8 mouse cellular contexts compared by ENCODE assay signal in the genomic region with DNA sequence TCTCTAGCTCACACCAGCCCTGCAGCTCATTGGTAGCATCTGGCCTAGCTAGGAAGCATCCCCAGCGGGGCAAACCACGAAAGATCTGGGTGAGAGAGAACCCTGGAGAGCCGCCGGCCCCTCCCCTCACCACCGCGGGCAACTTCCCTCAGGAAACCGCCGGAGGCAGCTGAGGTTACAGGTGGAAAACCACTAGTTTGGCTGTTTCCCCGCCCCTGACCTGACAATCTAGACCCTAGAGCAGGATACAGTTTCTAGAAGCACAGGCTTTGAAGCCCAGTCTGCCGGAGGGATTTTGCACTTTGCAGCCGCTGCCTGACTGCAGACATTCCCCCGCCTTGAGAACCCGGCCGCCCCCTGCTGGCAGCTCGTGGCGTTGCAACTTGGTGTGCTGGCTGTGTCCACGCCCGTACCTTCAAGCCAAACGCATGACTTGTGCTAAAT. TPM values are rescaled to one million over a fixed set of nuclear protein-coding genes. Genes with fewer than 3 reads are reported as not detected.
DNase-seq lines count a peak whose midpoint lies in the region; ATAC-seq lines count a peak whose summit lies in the region.

No protein-coding gene starts in this region.

- H3K9ac ChIP-seq in heart, embryonic 13.5 days: peak overlapping the region; percentile 83
- peak overlapping the region; percentile 53 for H3K9ac ChIP-seq in liver, embryonic 12.5 days

- peak; percentile 85 for DNase-seq in CD4-positive helper T cell, adult 2 months (ENCODE audit: low read depth, low spot score)
- peak; percentile 96 for DNase-seq in kidney, postnatal 10 days
- DNase-seq in naive thymus-derived CD4-positive, alpha-beta T cell, adult 2 months (ENCODE audit: low read depth): peak; percentile 92
- peak; percentile 90 for DNase-seq in splenic B cell, adult 2 months (ENCODE audit: low read depth, low spot score)

- H3K9me3 ChIP-seq in heart, embryonic 13.5 days: no peaks in the 10 kb centered on the region
- H3K9me3 ChIP-seq in liver, embryonic 12.5 days (replicated peaks): no peaks in the 10 kb centered on the region

- peak overlapping the region; percentile 53 for H3K4me3 ChIP-seq in brown adipose tissue, adult 24 weeks (ENCODE audit: insufficient read depth, low read depth, low read length)
- H3K4me3 ChIP-seq in heart, embryonic 13.5 days: peak overlapping the region; percentile 52
- peak overlapping the region; percentile 42 for H3K4me3 ChIP-seq in liver, embryonic 12.5 days

- peak overlapping the region; percentile 79 for H3K4me2 ChIP-seq in heart, embryonic 13.5 days
- H3K4me2 ChIP-seq in liver, embryonic 12.5 days: peak overlapping the region; percentile 71

- peak; percentile 76 for ATAC-seq in erythroid progenitor cell, adult 5-6 weeks (replicated peaks; ENCODE audit: low FRiP score, poor library complexity, severe bottlenecking)
- 0 out of 2 replicates have a peak, but pooled peaks have one; percentile 5 for ATAC-seq in heart, embryonic 13.5 days (ENCODE audit: extremely low read depth, insufficient number of reproducible peaks, low FRiP score, low TSS enrichment)
- peak; percentile 25; the same call in 1 of the 2 replicates for ATAC-seq in liver, embryonic 12.5 days

- peaks cover 20% of the 10 kb centered on the region for H3K27me3 ChIP-seq in heart, embryonic 13.5 days (replicated peaks)
- H3K27me3 ChIP-seq in liver, embryonic 12.5 days (replicated peaks): peaks cover 37% of the 10 kb centered on the region
- H3K27me3 ChIP-seq in splenic B cell, adult 2 months (ENCODE audit: control insufficient read depth, insufficient read depth, low read length, poor library complexity, severe bottlenecking): no peaks in the 10 kb centered on the region

- no peaks in the 10 kb centered on the region for H3K4me1 ChIP-seq in brown adipose tissue, adult 24 weeks (ENCODE audit: control insufficient read depth, insufficient read depth, insufficient read length, low read length)
- H3K4me1 ChIP-seq in heart, embryonic 13.5 days: peaks cover 3% of the 10 kb centered on the region
- H3K4me1 ChIP-seq in liver, embryonic 12.5 days: peaks cover 19% of the 10 kb centered on the region

- H3K36me3 ChIP-seq in heart, embryonic 13.5 days: no peaks in the 10 kb centered on the region
- no peaks in the 10 kb centered on the region for H3K36me3 ChIP-seq in liver, embryonic 12.5 days
- no peaks in the 10 kb centered on the region for H3K36me3 ChIP-seq in splenic B cell, adult 2 months (ENCODE audit: control insufficient read depth, insufficient read depth, low read length, poor library complexity, severe bottlenecking)

- WGBS in heart, embryonic 13.5 days: 2% methylated on average over 19 of the region's 19 CpGs
- under 1% methylated on average over 19 of the region's 19 CpGs for WGBS in liver, embryonic 12.5 days (ENCODE audit: insufficient replicate concordance)

- H3K27ac ChIP-seq in brown adipose tissue, adult 24 weeks (replicated peaks; ENCODE audit: low read depth, low read length): no peak overlapping the region
- H3K27ac ChIP-seq in heart, embryonic 13.5 days (replicated peaks): no peak overlapping the region; the same call in 1 of the 2 replicates
- H3K27ac ChIP-seq in liver, embryonic 12.5 days: no peak overlapping the region

RNA-seq across cellular contexts. Expression of a gene that starts 6.7 kb away (rescaled TPM):
- polyA plus RNA-seq in brown adipose tissue, adult 24 weeks (2012; ENCODE audit: insufficient read depth, insufficient read length, missing spikeins): 1.6 TPM in 1 of 2 replicates, not detected in the other
- total RNA-seq in erythroid progenitor cell, adult 5-6 weeks (2015; ENCODE audit: low replicate concordance): not detected in 2 replicates
- total RNA-seq in erythroid progenitor cell, adult 5-6 weeks (2017; ENCODE audit: low replicate concordance): not detected in 2 replicates
- 0.59 and 0.68 TPM in 2 replicates for polyA plus RNA-seq in heart, embryonic 13.5 days (2015; fragmentation: Nextera tagmentation; extraction: Ambion mirVana)
- polyA plus RNA-seq in liver, embryonic 12.5 days (2016; fragmentation: Nextera tagmentation; extraction: Ambion mirVana): 0.95 and 1.0 TPM in 2 replicates

RNA-seq across cellular contexts. Expression of a gene that starts 19.1 kb away (rescaled TPM):
- 7.6 and 20.8 TPM in 2 replicates for polyA plus RNA-seq in brown adipose tissue, adult 24 weeks (2012; ENCODE audit: insufficient read depth, insufficient read length, missing spikeins)
- total RNA-seq in erythroid progenitor cell, adult 5-6 weeks (2015; ENCODE audit: low replicate concordance): not detected in 2 replicates
- not detected in 2 replicates for total RNA-seq in erythroid progenitor cell, adult 5-6 weeks (2017; ENCODE audit: low replicate concordance)
- 223 and 250 TPM in 2 replicates for polyA plus RNA-seq in heart, embryonic 13.5 days (2015; fragmentation: Nextera tagmentation; extraction: Ambion mirVana)
- 11.1 and 11.3 TPM in 2 replicates for polyA plus RNA-seq in liver, embryonic 12.5 days (2016; fragmentation: Nextera tagmentation; extraction: Ambion mirVana)

RNA-seq across cellular contexts. Expression of a gene that starts 32.6 kb away (rescaled TPM):
- polyA plus RNA-seq in brown adipose tissue, adult 24 weeks (2012; ENCODE audit: insufficient read depth, insufficient read length, missing spikeins): 14.7 and 24.3 TPM in 2 replicates
- 15.5 and 21.3 TPM in 2 replicates for total RNA-seq in erythroid progenitor cell, adult 5-6 weeks (2015; ENCODE audit: low replicate concordance)
- total RNA-seq in erythroid progenitor cell, adult 5-6 weeks (2017; ENCODE audit: low replicate concordance): 0.77 TPM in 1 of 2 replicates, not detected in the other
- polyA plus RNA-seq in heart, embryonic 13.5 days (2015; fragmentation: Nextera tagmentation; extraction: Ambion mirVana): 1.5 and 1.9 TPM in 2 replicates
- 3.7 and 5.4 TPM in 2 replicates for polyA plus RNA-seq in liver, embryonic 12.5 days (2016; fragmentation: Nextera tagmentation; extraction: Ambion mirVana)

RNA-seq across cellular contexts. Expression of a gene that starts 39.6 kb away (rescaled TPM):
- polyA plus RNA-seq in brown adipose tissue, adult 24 weeks (2012; ENCODE audit: insufficient read depth, insufficient read length, missing spikeins): 36.0 and 38.3 TPM in 2 replicates
- not detected in 2 replicates for total RNA-seq in erythroid progenitor cell, adult 5-6 weeks (2015; ENCODE audit: low replicate concordance)
- total RNA-seq in erythroid progenitor cell, adult 5-6 weeks (2017; ENCODE audit: low replicate concordance): 0.64 TPM in 1 of 2 replicates, not detected in the other
- polyA plus RNA-seq in heart, embryonic 13.5 days (2015; fragmentation: Nextera tagmentation; extraction: Ambion mirVana): 89.3 and 89.4 TPM in 2 replicates
- polyA plus RNA-seq in liver, embryonic 12.5 days (2016; fragmentation: Nextera tagmentation; extraction: Ambion mirVana): 31.9 and 34.4 TPM in 2 replicates

Comparison
In these comparisons a context has a peak if more than half of its experiments do, and no peak if none do; other contexts are left out.
1. ATAC-seq: peak in every context shown above with its lines; median percentile 76 in erythroid progenitor cell, adult 5-6 weeks; 25 in liver, embryonic 12.5 days; 5 in heart, embryonic 13.5 days.
2. RNA of a gene that starts 19.1 kb away (polyA plus RNA-seq): 223 to 250 TPM in heart, embryonic 13.5 days; 11.1 to 11.3 TPM in liver, embryonic 12.5 days and 7.6 to 20.8 TPM in brown adipose tissue, adult 24 weeks; every median in the first group is over 10 times any median in the second.
3. Peak in every context shown above with its lines, with median percentiles within 50 percentile points of each other: DNase-seq and H3K4me3 ChIP-seq.